Mouse (Mus musculus) liver, embryonic 16.5 days (tissue): ENCODE results near the gene Tmsb4x. TPM values are rescaled to one million over a fixed set of nuclear protein-coding genes. Genes with fewer than 3 reads are reported as not detected.

Experiments
- ATAC-seq: fragments of 200-750 bp; cut with Nextera tagmentation; 2 replicates; pipeline ENCODE4 v1.8.0; 2017; ENCODE audit warnings: low read depth, mild to moderate bottlenecking, moderate number of reproducible peaks, moderate library complexity
- H3K27ac ChIP-seq: fragments of 300-500 bp; sonication (generic); 2 replicates; pipeline ENCODE4 v1.5.1; 2014; ENCODE audit warnings: mild to moderate bottlenecking, low read length
- H3K27me3 ChIP-seq: fragments of 300-500 bp; sonication (generic); 2 replicates; pipeline ENCODE4 v1.6.1; 2014; ENCODE audit warnings: low read depth, low read length, mixed read lengths; ENCODE audit not compliant: control insufficient read depth, insufficient read depth
- H3K36me3 ChIP-seq: fragments of 300-500 bp; sonication (generic); 2 replicates; pipeline ENCODE4 v1.6.1; 2014; ENCODE audit warnings: mild to moderate bottlenecking; ENCODE audit not compliant: control insufficient read depth, insufficient read depth
- H3K4me1 ChIP-seq: fragments of 300-500 bp; sonication (generic); 2 replicates; pipeline ENCODE4 v1.6.1; 2014; ENCODE audit warnings: low read depth, low read length, mixed read lengths; ENCODE audit not compliant: control insufficient read depth
- H3K4me2 ChIP-seq: fragments of 300-500 bp; sonication (generic); 2 replicates; pipeline ENCODE4 v1.6.1; 2014; ENCODE audit warnings: low read depth, low read length, mixed read lengths
- H3K4me3 ChIP-seq: fragments of 300-500 bp; sonication (generic); 2 replicates; pipeline ENCODE4 v1.5.1; 2014; ENCODE audit warnings: low read depth, mild to moderate bottlenecking, low read length
- H3K9ac ChIP-seq: fragments of 300-500 bp; sonication (generic); 2 replicates; pipeline ENCODE4 v1.6.1; 2014; ENCODE audit warnings: low read depth, low read length
- H3K9me3 ChIP-seq: fragments of 300-500 bp; sonication (generic); replicated peaks from 2 replicates; pipeline ENCODE4 v1.6.1; 2016; ENCODE audit warnings: low read length; ENCODE audit not compliant: control insufficient read depth
- WGBS: fragments of 180-500 bp; shearing (Covaris S2); extraction: QIAGEN DNeasy Blood & Tissue Kit; methylation state at CpG from one replicate; pipeline ENCODE4 v1.1.7; 2014; ENCODE audit not compliant: insufficient replicate concordance; 5-methylcytosine and 5-hydroxymethylcytosine counted together
- polyA plus RNA-seq: library from polyadenylated mRNA; unstranded; fragments of >200 nt; fragmentation: Nextera tagmentation; extraction: Ambion mirVana; gene quantifications from 2 replicates; pipeline ENCODE4 v1.2.1, GENCODE M21; 2015

The Tmsb4x gene
- polyA plus RNA-seq, 1 experiment from 2014 or later: 1,121 TPM

DNA sequence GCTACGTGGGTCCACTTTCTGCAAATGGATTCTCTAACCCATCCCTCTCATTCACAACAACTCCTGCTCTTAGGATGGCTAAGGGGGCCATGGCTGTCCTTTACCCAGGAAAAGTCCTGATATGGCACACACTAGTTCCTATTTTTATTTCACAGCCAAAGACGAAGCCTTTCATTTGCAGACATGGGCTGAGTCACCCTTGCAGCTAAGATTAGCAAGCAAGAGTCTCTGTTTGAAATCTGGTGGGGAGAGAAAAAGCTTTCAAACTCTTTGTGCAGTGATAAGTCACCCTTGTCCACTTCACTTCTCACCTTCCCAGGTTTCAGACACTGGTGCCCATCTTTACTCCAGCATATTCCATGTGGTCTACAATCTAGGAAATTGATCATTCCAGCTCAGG lies 36.9 kb downstream of the Tmsb4x start:
- Histone ChIP-seq H3K4me3 (no peak overlapping the region), H3K4me1 (no peaks in the 10 kb centered on the region), H3K36me3 (no peaks in the 10 kb centered on the region), H3K27me3 (no peaks in the 10 kb centered on the region; the same call in 1 of the 2 replicates), H3K27ac (no peak overlapping the region), H3K4me2 (no peak overlapping the region), H3K9ac (no peak overlapping the region), H3K9me3 (no peaks in the 10 kb centered on the region)
- no peak for ATAC-seq
- 37% methylated on average over 2 of the region's 2 CpGs for WGBS

GRCm38 (mm10) chrX:167171281-167171680 lies 37.8 kb downstream of the Tmsb4x start:
- 21% methylated on average over 2 of the region's 2 CpGs for WGBS

DNA sequence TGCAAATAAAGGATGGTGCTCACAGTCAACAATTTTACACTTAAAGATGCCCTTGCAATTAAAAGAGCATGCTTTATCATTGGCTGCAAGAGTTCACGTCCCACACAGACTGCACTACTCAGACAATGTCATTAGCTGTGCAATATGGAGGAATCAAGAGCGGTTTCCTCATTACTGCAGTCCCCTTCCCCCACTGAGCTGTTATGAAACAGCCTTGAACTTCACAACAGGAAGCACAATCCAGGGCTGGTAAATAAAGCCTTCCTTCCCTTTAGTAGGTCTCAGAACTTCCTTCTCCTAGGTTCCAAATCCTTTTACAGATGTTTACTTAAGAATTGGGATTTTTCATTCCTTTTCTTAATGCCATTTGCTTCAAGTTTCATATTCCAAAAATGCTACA lies 41.8 kb downstream of the Tmsb4x start:
- Histone ChIP-seq H3K4me1 (no peaks in the 10 kb centered on the region), H3K9ac (no peak overlapping the region), H3K36me3 (no peaks in the 10 kb centered on the region), H3K4me3 (no peak overlapping the region), H3K27me3 (no peaks in the 10 kb centered on the region; the same call in 1 of the 2 replicates), H3K27ac (no peak overlapping the region), H3K4me2 (no peak overlapping the region), H3K9me3 (no peaks in the 10 kb centered on the region)
- 0 out of 2 replicates have a peak, but pooled peaks have one; percentile 21 for ATAC-seq
- WGBS: 33% methylated on average over 2 of the region's 2 CpGs

More at GRCm38 (mm10) chrX:167171281-167171680, 37.8 kb downstream of the Tmsb4x start:
- Histone ChIP-seq H3K4me2 (no peak overlapping the region), H3K4me3 (no peak overlapping the region), H3K36me3 (no peaks in the 10 kb centered on the region), H3K9ac (no peak overlapping the region), H3K4me1 (no peaks in the 10 kb centered on the region), H3K27me3 (no peaks in the 10 kb centered on the region; the same call in 1 of the 2 replicates), H3K27ac (no peak overlapping the region), H3K9me3 (no peaks in the 10 kb centered on the region)
- no peak for ATAC-seq

- H3K4me3 ChIP-seq: no peak overlapping the region
- H3K27me3 ChIP-seq: no peaks in the 10 kb centered on the region
- no peaks in the 10 kb centered on the region for H3K9me3 ChIP-seq
- no peak overlapping the region for H3K27ac ChIP-seq
- H3K9ac ChIP-seq: no peak overlapping the region
- no peak for ATAC-seq
- H3K4me1 ChIP-seq: no peaks in the 10 kb centered on the region
- no peaks in the 10 kb centered on the region for H3K36me3 ChIP-seq
- WGBS: 57% methylated on average over 1 of the region's 1 CpGs
- H3K4me2 ChIP-seq: no peak overlapping the region
Measured at GRCm38 (mm10) chrX:167166051-167166450, 43.1 kb downstream of the Tmsb4x start.

GRCm38 (mm10) chrX:167157691-167158090 lies 51.4 kb downstream of the Tmsb4x start:
- H3K4me1 ChIP-seq: no peaks in the 10 kb centered on the region
- WGBS: 41% methylated on average over 4 of the region's 4 CpGs
- ATAC-seq: no peak
- no peaks in the 10 kb centered on the region for H3K36me3 ChIP-seq
- no peaks in the 10 kb centered on the region for H3K9me3 ChIP-seq
- H3K4me3 ChIP-seq: no peak overlapping the region
- H3K27ac ChIP-seq: no peak overlapping the region
- no peak overlapping the region for H3K4me2 ChIP-seq
- no peak overlapping the region for H3K9ac ChIP-seq
- no peaks in the 10 kb centered on the region; the same call in 1 of the 2 replicates for H3K27me3 ChIP-seq

Other genes with a start within 250 kb of the Tmsb4x start
- 0.97 and 1.3 TPM in 2 replicates for gene Tlr8, start 55.0 kb upstream of the Tmsb4x start, polyA plus RNA-seq
- gene Tlr7, start 121.2 kb upstream of the Tmsb4x start, polyA plus RNA-seq: 1.2 and 1.5 TPM in 2 replicates
- gene Prps2, start 173.4 kb upstream of the Tmsb4x start, polyA plus RNA-seq: 6.1 TPM in 2 replicates